Comparison of ENCODE assay signal across 8 mouse cellular contexts in genomic region chr16:17561128-17561750, GRCm38 (mm10). TPM values are rescaled to one million over a fixed set of nuclear protein-coding genes. Genes with fewer than 3 reads are reported as not detected.
A peak's percentile ranks its signal among the peaks of the same experiment; 100 is the strongest.
DNase-seq lines count a peak whose midpoint lies in the region; ATAC-seq lines count a peak whose summit lies in the region.

TSS of gene Lrrc74b (minus strand) at chr16:17561247.

- no peaks in the 10 kb centered on the region for H3K36me3 ChIP-seq in forebrain, embryonic 12.5 days (replicated peaks)
- no peaks in the 10 kb centered on the region for H3K36me3 ChIP-seq in midbrain, embryonic 10.5 days

- H3K27me3 ChIP-seq in forebrain, embryonic 12.5 days, result peaks cover 49% of the 10 kb centered on the region
- peaks cover 53% of the 10 kb centered on the region for H3K27me3 ChIP-seq in midbrain, embryonic 10.5 days (ENCODE audit: low read depth, poor library complexity, severe bottlenecking)

- 2% methylated on average over 22 of the region's 22 CpGs for WGBS in forebrain, embryonic 12.5 days
- under 1% methylated on average over 22 of the region's 22 CpGs for WGBS in midbrain, embryonic 10.5 days

- peak; percentile 77 for DNase-seq in ovary, adult 18-20 months (ENCODE audit: low spot score)
- DNase-seq in ovary, postnatal 10 days (ENCODE audit: low spot score), result no peak
- DNase-seq in heart, postnatal 14 days, result peak; percentile 51 to 70
- DNase-seq in kidney, postnatal 36 days, result peak; percentile 51 to 61
- peak; percentile 84 for DNase-seq in midbrain, embryonic 10.5 days (ENCODE audit: low spot score)
- peak; percentile 57 to 71 for DNase-seq in urinary bladder, postnatal 36 days (ENCODE audit: low spot score in 2 of 2)
- no peak for DNase-seq in layer of hippocampus, adult 9-10 months (ENCODE audit: low spot score)

- H3K4me3 ChIP-seq in forebrain, embryonic 12.5 days (replicated peaks), result peak within 1 kb of the TSS; percentile 28
- peak within 1 kb of the TSS; percentile 46 for H3K4me3 ChIP-seq in midbrain, embryonic 10.5 days

- peaks cover 43% of the 10 kb centered on the region for H3K4me1 ChIP-seq in forebrain, embryonic 12.5 days
- peaks cover 50% of the 10 kb centered on the region for H3K4me1 ChIP-seq in midbrain, embryonic 10.5 days

- peak within 1 kb of the TSS; percentile 62 for H3K27ac ChIP-seq in forebrain, embryonic 12.5 days
- H3K27ac ChIP-seq in midbrain, embryonic 10.5 days (replicated peaks), result peak within 1 kb of the TSS; percentile 76

- intact Hi-C loops in heart, postnatal 14 days (cut with DNase I), result no loop called here

- peak; percentile 75 for ATAC-seq in forebrain, embryonic 12.5 days (ENCODE audit: low FRiP score)

- peak within 1 kb of the TSS; percentile 21; the same call in 1 of the 2 replicates for H3K9ac ChIP-seq in forebrain, embryonic 12.5 days

- H3K9me3 ChIP-seq in forebrain, embryonic 12.5 days, result no peaks in the 10 kb centered on the region
- H3K9me3 ChIP-seq in midbrain, embryonic 10.5 days (replicated peaks), result no peaks in the 10 kb centered on the region

- H3K4me2 ChIP-seq in forebrain, embryonic 12.5 days, result peak within 1 kb of the TSS; percentile 52

RNA-seq across cellular contexts. Expression of gene Lrrc74b, which starts in this region (rescaled TPM):
- polyA plus RNA-seq in forebrain, embryonic 12.5 days (2016; fragmentation: Nextera tagmentation; extraction: Ambion mirVana), result 0.17 and 0.31 TPM in 2 replicates
- under 1 TPM; 0.15 to 0.24 TPM for total RNA-seq in heart, postnatal 14 days (2021)
- 0.17 and 0.27 TPM in 2 replicates for polyA plus RNA-seq in midbrain, embryonic 10.5 days (2016; fragmentation: Nextera tagmentation; extraction: Ambion mirVana)

Comparison
In these comparisons a context has a peak if more than half of its experiments do, and no peak if none do; other contexts are left out.
1. DNase-seq: peak in ovary, adult 18-20 months (single experiment), kidney, postnatal 36 days (2 of 2) and urinary bladder, postnatal 36 days (2 of 2); none in ovary, postnatal 10 days (single experiment) and layer of hippocampus, adult 9-10 months (single experiment).
2. Peak in ATAC-seq, H3K4me3 ChIP-seq, H3K27ac ChIP-seq, H3K9ac ChIP-seq and H3K4me2 ChIP-seq in forebrain, embryonic 12.5 days; RNA of the gene not detected or under 1 TPM.
3. Peak in DNase-seq in heart, postnatal 14 days; RNA of the gene not detected or under 1 TPM.
4. Peak in DNase-seq, H3K4me3 ChIP-seq and H3K27ac ChIP-seq in midbrain, embryonic 10.5 days; RNA of the gene not detected or under 1 TPM.